Mouse (Mus musculus): Measurements from ENCODE around the gene Rhog. TPM values are rescaled to one million over a fixed set of nuclear protein-coding genes. Genes with fewer than 3 reads are reported as not detected.

The Rhog gene
- polyA plus RNA-seq, 1 experiment: 11.2 TPM

DNA sequence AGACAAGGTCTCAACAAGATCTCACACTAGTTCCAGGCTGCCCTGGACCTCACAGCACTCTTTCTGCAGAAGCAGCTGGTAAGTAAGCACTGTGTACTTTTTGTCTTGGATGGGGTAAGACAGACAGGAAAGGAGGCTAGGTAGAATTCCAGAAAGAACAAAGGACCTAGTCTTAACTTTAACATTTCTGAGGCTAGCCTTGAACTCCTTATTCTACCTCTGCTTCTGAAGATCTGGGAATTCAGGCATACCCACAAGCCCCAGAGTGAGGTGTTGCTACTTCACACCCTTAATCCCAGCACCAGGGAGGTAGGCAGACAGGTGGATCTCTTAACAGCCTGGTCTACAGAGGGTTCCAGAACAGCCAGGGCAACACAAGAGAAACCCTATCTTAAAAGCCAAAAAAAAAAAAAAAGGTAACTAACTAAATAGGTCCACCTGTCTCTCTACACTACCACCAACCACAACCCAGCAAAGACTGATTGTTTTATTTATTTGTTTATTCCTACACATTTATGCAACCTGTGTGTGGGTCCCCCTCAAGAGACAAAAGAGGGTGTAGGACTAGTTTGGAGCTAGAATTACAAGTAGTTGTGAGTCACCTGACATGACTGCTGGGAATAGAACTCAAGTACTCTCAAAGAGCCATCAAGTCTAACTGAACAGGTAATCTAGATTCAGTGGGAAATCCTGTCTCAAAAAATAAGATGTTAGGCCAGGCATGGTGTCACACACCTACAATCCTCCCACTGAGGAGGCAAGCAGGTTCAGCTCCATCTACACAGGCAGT, 54.7 kb downstream of the Rhog start:
- TF ChIP-seq POLR2A (IDR thresholded peaks at IDR 0.05; ENCODE audit: control insufficient read depth, low read depth, low read length): no peak
- no peaks in the 10 kb centered on the region for H3K36me3 ChIP-seq (ENCODE audit: control insufficient read depth, insufficient read depth, low read length)
- H3K4me1 ChIP-seq (ENCODE audit: control insufficient read depth, insufficient read depth, low read length): no peaks in the 10 kb centered on the region; the same call in 1 of the 2 replicates
- H3K27ac ChIP-seq (ENCODE audit: control insufficient read depth, insufficient read depth, low read depth, low read length): no peak overlapping the region
- H3K27me3 ChIP-seq (ENCODE audit: control insufficient read depth, insufficient read depth, low read length): no peaks in the 10 kb centered on the region
- H3K4me3 ChIP-seq (ENCODE audit: control insufficient read depth, low read depth, low read length): no peak overlapping the region

DNA sequence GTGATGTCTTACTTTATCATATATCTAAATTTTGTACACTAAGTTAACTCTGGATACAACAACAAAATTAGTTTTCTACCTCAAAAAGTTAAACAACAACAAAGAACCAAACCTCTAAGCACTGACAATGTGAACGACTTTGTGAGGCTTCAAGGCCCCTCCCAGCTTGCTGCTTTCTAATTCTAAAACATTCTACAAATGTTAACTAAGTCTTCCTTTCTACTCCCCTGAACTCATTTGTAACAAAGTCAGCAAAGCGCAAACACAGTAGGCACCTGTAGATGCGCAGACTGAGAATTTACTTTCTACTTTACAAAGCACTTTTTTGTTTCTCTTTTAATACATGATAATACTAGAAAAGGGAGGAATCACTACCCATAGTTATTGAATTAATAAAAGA, 55.3 kb downstream of the Rhog start:
- TF ChIP-seq POLR2A (IDR thresholded peaks at IDR 0.05; ENCODE audit: control insufficient read depth, low read depth, low read length) (no peak), CTCF (IDR thresholded peaks at IDR 0.05; ENCODE audit: control insufficient read depth, insufficient read depth, insufficient replicate concordance, low read depth, low read length) (no peak)
- no peaks in the 10 kb centered on the region for H3K36me3 ChIP-seq (ENCODE audit: control insufficient read depth, insufficient read depth, low read length)
- no peaks in the 10 kb centered on the region; the same call in 1 of the 2 replicates for H3K4me1 ChIP-seq (ENCODE audit: control insufficient read depth, insufficient read depth, low read length)

DNA sequence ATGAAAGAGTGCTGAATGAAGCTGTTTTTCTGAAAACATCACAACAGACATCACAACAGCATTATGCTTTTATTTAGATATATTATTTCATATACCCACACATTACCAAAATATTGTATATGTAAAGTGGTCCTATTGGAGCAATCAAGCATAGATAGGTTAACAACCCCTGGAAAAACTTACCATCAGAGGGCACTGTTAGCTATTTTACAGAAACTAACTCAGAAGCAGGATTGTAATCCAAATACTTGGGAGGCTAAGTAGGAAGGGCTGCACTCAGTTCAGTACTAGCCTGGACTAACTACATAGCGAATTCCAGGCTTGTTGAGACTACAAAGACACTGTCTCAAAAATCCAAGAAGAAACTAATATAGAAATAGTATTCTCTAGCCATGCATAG, 63.5 kb downstream of the Rhog start:
- Histone ChIP-seq H3K27me3 (ENCODE audit: control insufficient read depth, insufficient read depth, low read length) (no peaks in the 10 kb centered on the region), H3K4me3 (ENCODE audit: control insufficient read depth, low read depth, low read length) (no peak overlapping the region), H3K27ac (ENCODE audit: control insufficient read depth, insufficient read depth, low read depth, low read length) (no peak overlapping the region), H3K36me3 (ENCODE audit: control insufficient read depth, insufficient read depth, low read length) (no peaks in the 10 kb centered on the region), H3K4me1 (ENCODE audit: control insufficient read depth, insufficient read depth, low read length) (no peaks in the 10 kb centered on the region)
- no peak for TF ChIP-seq POLR2A (IDR thresholded peaks at IDR 0.05; ENCODE audit: control insufficient read depth, low read depth, low read length)

More for the DNA sequence above, 55.3 kb downstream of the Rhog start:
- no peaks in the 10 kb centered on the region for H3K27me3 ChIP-seq (ENCODE audit: control insufficient read depth, insufficient read depth, low read length)
- H3K4me3 ChIP-seq (ENCODE audit: control insufficient read depth, low read depth, low read length): no peak overlapping the region
- no peak overlapping the region for H3K27ac ChIP-seq (ENCODE audit: control insufficient read depth, insufficient read depth, low read depth, low read length)

Other genes starting within 250 kb of the Rhog start
- gene Il18bp, start 237.4 kb downstream of the Rhog start, polyA plus RNA-seq (2012; rRNA removed): 3.3 and 4.2 TPM in 2 replicates
- gene Rnf121, start 190.6 kb downstream of the Rhog start, polyA plus RNA-seq (2012; rRNA removed): 34.9 and 38.0 TPM in 2 replicates
- gene Xndc1, start 190.5 kb downstream of the Rhog start, polyA plus RNA-seq (2012; rRNA removed): 47.9 and 54.6 TPM in 2 replicates
- gene Xntrpc, start 190.3 kb downstream of the Rhog start, polyA plus RNA-seq (2012; rRNA removed): 5.5 and 7.4 TPM in 2 replicates
- gene Trpc2, start 172.9 kb downstream of the Rhog start, polyA plus RNA-seq (2012; rRNA removed): not detected in 2 replicates
- gene Art1, start 154.3 kb downstream of the Rhog start, polyA plus RNA-seq (2012; rRNA removed): 6.7 and 9.4 TPM in 2 replicates
- gene Art5, start 146.6 kb downstream of the Rhog start, polyA plus RNA-seq (2012; rRNA removed): 65.1 and 76.0 TPM in 2 replicates
- gene Chrna10, start 139.2 kb downstream of the Rhog start, polyA plus RNA-seq (2012; rRNA removed): 0.04 and 0.07 TPM in 2 replicates
- gene Nup98, start 45.9 kb downstream of the Rhog start, polyA plus RNA-seq (2012; rRNA removed): 126 and 133 TPM in 2 replicates
- gene Pgap2, start 45.8 kb downstream of the Rhog start, polyA plus RNA-seq (2012; rRNA removed): 304 and 321 TPM in 2 replicates
- 127 and 130 TPM in 2 replicates for gene Stim1, start 11.8 kb upstream of the Rhog start, polyA plus RNA-seq (2012; rRNA removed)
- gene Rrm1, start 185.6 kb upstream of the Rhog start, polyA plus RNA-seq (2012; rRNA removed): 18.8 and 27.6 TPM in 2 replicates
- gene Olfr543, start 225.6 kb upstream of the Rhog start, polyA plus RNA-seq (2012; rRNA removed): 0.12 TPM in 1 of 2 replicates, not detected in the other
- not detected in 2 replicates for gene Olfr544, start 232.3 kb upstream of the Rhog start, polyA plus RNA-seq (2012; rRNA removed)
- not detected in 2 replicates for gene Olfr545, start 243.5 kb upstream of the Rhog start, polyA plus RNA-seq (2012; rRNA removed)

Measured in testis, adult 2 months (tissue).